Mouse (Mus musculus): ENCODE data around the gene Hist1h2bm. TPM values are rescaled to one million over a fixed set of nuclear protein-coding genes. Genes with fewer than 3 reads are reported as not detected.
A peak's percentile ranks its signal among the peaks of the same experiment; 100 is the strongest.
"Not testable (repeated sequence)": the region's sequence is repeated elsewhere in the genome, so short reads cannot be mapped to it uniquely, and the experiment has no call there.

The Hist1h2bm gene
- polyA plus RNA-seq, 1 experiment from 2014 or later = 1.9 TPM

GRCm38 (mm10) chr13:21754294-21755001 is 32.6 kb downstream of the Hist1h2bm start:
- peaks cover 21% of the 10 kb centered on the region for H3K4me1 ChIP-seq (replicated peaks)
- not testable (repeated sequence) for H3K27me3 ChIP-seq, H3K36me3 ChIP-seq, H3K9me3 ChIP-seq
- peak; percentile 9; the same call in 1 of the 2 replicates for ATAC-seq (ENCODE audit: low FRiP score)
- peak overlapping the region; percentile 95 for H3K27ac ChIP-seq
- peak overlapping the region; percentile 69 for H3K9ac ChIP-seq
- WGBS = under 1% methylated on average over 17 of the region's 26 CpGs
- peak overlapping the region; percentile 76 for H3K4me2 ChIP-seq
- H3K4me3 ChIP-seq = peak overlapping the region; percentile 44

GRCm38 (mm10) chr13:21755707-21756106 is 33.9 kb downstream of the Hist1h2bm start:
- ATAC-seq (ENCODE audit: low FRiP score) = no peak
- Histone ChIP-seq H3K9ac (no peak overlapping the region), H3K9me3 (no peaks in the 10 kb centered on the region), H3K27ac (no peak overlapping the region), H3K27me3 (no peaks in the 10 kb centered on the region), H3K4me2 (no peak overlapping the region), H3K4me3 (no peak overlapping the region), H3K36me3 (no peaks in the 10 kb centered on the region), H3K4me1 (replicated peaks) (peaks cover 17% of the 10 kb centered on the region)
- WGBS = 64% methylated on average over 1 of the region's 1 CpGs

Small RNAs within 50 kb of the gene (microRNA-seq; reads per million reads assigned to microRNA genes)
- gene Gm44357 (not detected), gene Gm44367 (not detected), gene Gm44454 (not detected)

Other genes starting within 250 kb of the Hist1h2bm start
- gene Zkscan4, start 243.1 kb upstream of the Hist1h2bm start, polyA plus RNA-seq (2015; fragmentation: Nextera tagmentation; extraction: Ambion mirVana) = 9.9 and 10.0 TPM in 2 replicates
- gene Gm10065, start 242.6 kb upstream of the Hist1h2bm start, polyA plus RNA-seq (2015; fragmentation: Nextera tagmentation; extraction: Ambion mirVana) = not detected in 2 replicates
- gene AK157302, start 226.8 kb upstream of the Hist1h2bm start, polyA plus RNA-seq (2015; fragmentation: Nextera tagmentation; extraction: Ambion mirVana) = 0.44 and 0.57 TPM in 2 replicates
- 3.8 and 8.1 TPM in 2 replicates for gene Gm11273, start 220.6 kb upstream of the Hist1h2bm start, polyA plus RNA-seq (2015; fragmentation: Nextera tagmentation; extraction: Ambion mirVana)
- gene Zkscan8, start 190.9 kb upstream of the Hist1h2bm start, polyA plus RNA-seq (2015; fragmentation: Nextera tagmentation; extraction: Ambion mirVana) = 5.8 and 6.6 TPM in 2 replicates
- 0.12 and 0.16 TPM in 2 replicates for gene Olfr1366, start 179.2 kb upstream of the Hist1h2bm start, polyA plus RNA-seq (2015; fragmentation: Nextera tagmentation; extraction: Ambion mirVana)
- gene Olfr1535, start 162.2 kb upstream of the Hist1h2bm start, polyA plus RNA-seq (2015; fragmentation: Nextera tagmentation; extraction: Ambion mirVana) = 0.05 TPM in 2 replicates
- not detected in 2 replicates for gene Olfr1364, start 140.3 kb upstream of the Hist1h2bm start, polyA plus RNA-seq (2015; fragmentation: Nextera tagmentation; extraction: Ambion mirVana)
- not detected in 2 replicates for gene Olfr1362, start 108.0 kb upstream of the Hist1h2bm start, polyA plus RNA-seq (2015; fragmentation: Nextera tagmentation; extraction: Ambion mirVana)
- gene Olfr11, start 79.5 kb upstream of the Hist1h2bm start, polyA plus RNA-seq (2015; fragmentation: Nextera tagmentation; extraction: Ambion mirVana) = 0.05 and 0.08 TPM in 2 replicates
- not detected in 2 replicates for gene Olfr1361, start 58.7 kb upstream of the Hist1h2bm start, polyA plus RNA-seq (2015; fragmentation: Nextera tagmentation; extraction: Ambion mirVana)
- not detected in 2 replicates for gene Olfr1360, start 44.6 kb upstream of the Hist1h2bm start, polyA plus RNA-seq (2015; fragmentation: Nextera tagmentation; extraction: Ambion mirVana)
- gene Olfr1359, start 23.9 kb upstream of the Hist1h2bm start, polyA plus RNA-seq (2015; fragmentation: Nextera tagmentation; extraction: Ambion mirVana) = not detected in 2 replicates
- 1.1 and 1.9 TPM in 2 replicates for gene Hist1h2bl, start 5.9 kb upstream of the Hist1h2bm start, polyA plus RNA-seq (2015; fragmentation: Nextera tagmentation; extraction: Ambion mirVana)
- 12.9 and 14.0 TPM in 2 replicates for gene Hist1h2ai, start 5.6 kb upstream of the Hist1h2bm start, polyA plus RNA-seq (2015; fragmentation: Nextera tagmentation; extraction: Ambion mirVana)
- gene Hist1h3h, start 4.4 kb upstream of the Hist1h2bm start, polyA plus RNA-seq (2015; fragmentation: Nextera tagmentation; extraction: Ambion mirVana) = 5.9 and 6.4 TPM in 2 replicates
- gene Hist1h4j, start 13.0 kb downstream of the Hist1h2bm start, polyA plus RNA-seq (2015; fragmentation: Nextera tagmentation; extraction: Ambion mirVana) = 0.39 and 0.84 TPM in 2 replicates
- 1.6 and 2.7 TPM in 2 replicates for gene Hist1h4k, start 28.5 kb downstream of the Hist1h2bm start, polyA plus RNA-seq (2015; fragmentation: Nextera tagmentation; extraction: Ambion mirVana)
- gene Hist1h2ak, start 31.8 kb downstream of the Hist1h2bm start, polyA plus RNA-seq (2015; fragmentation: Nextera tagmentation; extraction: Ambion mirVana) = 10.4 and 11.4 TPM in 2 replicates
- gene Hist1h2bn, start 32.1 kb downstream of the Hist1h2bm start, polyA plus RNA-seq (2015; fragmentation: Nextera tagmentation; extraction: Ambion mirVana) = 0.60 and 2.1 TPM in 2 replicates
- gene Hist1h1b, start 58.6 kb downstream of the Hist1h2bm start, polyA plus RNA-seq (2015; fragmentation: Nextera tagmentation; extraction: Ambion mirVana) = 5.5 and 7.8 TPM in 2 replicates
- gene Hist1h3i, start 61.3 kb downstream of the Hist1h2bm start, polyA plus RNA-seq (2015; fragmentation: Nextera tagmentation; extraction: Ambion mirVana) = 44.3 and 48.5 TPM in 2 replicates
- gene Hist1h2an, start 65.2 kb downstream of the Hist1h2bm start, polyA plus RNA-seq (2015; fragmentation: Nextera tagmentation; extraction: Ambion mirVana) = 1.8 and 2.8 TPM in 2 replicates
- gene Hist1h2bp, start 65.4 kb downstream of the Hist1h2bm start, polyA plus RNA-seq (2015; fragmentation: Nextera tagmentation; extraction: Ambion mirVana) = 0.68 and 0.97 TPM in 2 replicates
- gene Hist1h2bq, start 88.2 kb downstream of the Hist1h2bm start, polyA plus RNA-seq (2015; fragmentation: Nextera tagmentation; extraction: Ambion mirVana) = 7.3 and 7.8 TPM in 2 replicates
- not detected in 2 replicates for gene Hist1h2ao, start 88.4 kb downstream of the Hist1h2bm start, polyA plus RNA-seq (2015; fragmentation: Nextera tagmentation; extraction: Ambion mirVana)
- not detected in 2 replicates for gene Hist1h4m, start 89.7 kb downstream of the Hist1h2bm start, polyA plus RNA-seq (2015; fragmentation: Nextera tagmentation; extraction: Ambion mirVana)
- gene Hist1h4n, start 110.2 kb downstream of the Hist1h2bm start, polyA plus RNA-seq (2015; fragmentation: Nextera tagmentation; extraction: Ambion mirVana) = 6.7 and 8.6 TPM in 2 replicates
- 898 and 915 TPM in 2 replicates for gene Hist1h2ap, start 111.5 kb downstream of the Hist1h2bm start, polyA plus RNA-seq (2015; fragmentation: Nextera tagmentation; extraction: Ambion mirVana)
- 7.5 and 7.7 TPM in 2 replicates for gene Hist1h2br, start 111.7 kb downstream of the Hist1h2bm start, polyA plus RNA-seq (2015; fragmentation: Nextera tagmentation; extraction: Ambion mirVana)
- 16.8 and 19.9 TPM in 2 replicates for gene Zfp184, start 223.1 kb downstream of the Hist1h2bm start, polyA plus RNA-seq (2015; fragmentation: Nextera tagmentation; extraction: Ambion mirVana)